Mouse (Mus musculus): Measurements from ENCODE around the gene Hrct1. TPM values are rescaled to one million over a fixed set of nuclear protein-coding genes. Genes with fewer than 3 reads are reported as not detected.

Gene Hrct1
- total RNA-seq, 4 experiments from 2014 or later = 1.4 to 4.8 (median 2.6) TPM

DNA sequence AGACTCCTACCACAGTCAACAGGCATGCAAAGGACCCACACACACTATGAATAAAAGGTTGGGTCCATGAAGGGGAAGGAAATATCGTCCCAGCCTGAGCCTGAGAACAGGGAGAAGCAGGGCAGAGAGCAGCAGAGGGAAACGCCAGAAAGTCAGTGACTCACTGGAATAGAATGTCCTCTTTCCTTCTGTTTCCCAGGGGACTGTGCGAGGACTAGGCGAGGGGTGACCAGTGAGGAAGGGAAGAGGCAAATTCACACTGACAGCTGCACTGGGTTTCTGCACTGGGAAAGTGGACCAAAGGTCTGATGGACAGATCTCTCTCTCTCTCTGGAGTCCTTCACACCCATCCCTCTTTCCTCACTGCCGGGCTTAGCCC, 1.6 kb downstream of the Hrct1 start:
- peak; percentile 68 for DNase-seq

DNA sequence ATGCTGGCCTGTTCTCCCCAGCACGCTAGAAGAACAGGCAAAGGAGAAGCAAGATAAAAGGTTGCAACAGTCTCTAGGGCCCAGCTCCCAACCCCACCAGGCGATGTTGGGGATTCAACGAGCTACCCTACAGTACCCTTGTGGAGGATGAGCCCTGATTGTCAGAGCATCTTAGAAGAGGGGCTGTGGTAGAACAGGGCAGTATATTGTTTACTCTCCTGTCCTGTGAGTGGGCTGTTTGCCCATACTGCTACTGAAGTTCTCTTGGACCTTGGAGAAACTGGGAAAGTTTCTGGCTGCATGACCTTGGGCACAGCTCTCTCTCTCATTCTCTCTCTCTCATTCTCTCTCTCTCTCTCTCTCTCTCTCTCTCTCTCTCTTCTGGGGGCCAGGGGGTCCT, 2.1 kb downstream of the Hrct1 start:
- DNase-seq = no peak

DNA sequence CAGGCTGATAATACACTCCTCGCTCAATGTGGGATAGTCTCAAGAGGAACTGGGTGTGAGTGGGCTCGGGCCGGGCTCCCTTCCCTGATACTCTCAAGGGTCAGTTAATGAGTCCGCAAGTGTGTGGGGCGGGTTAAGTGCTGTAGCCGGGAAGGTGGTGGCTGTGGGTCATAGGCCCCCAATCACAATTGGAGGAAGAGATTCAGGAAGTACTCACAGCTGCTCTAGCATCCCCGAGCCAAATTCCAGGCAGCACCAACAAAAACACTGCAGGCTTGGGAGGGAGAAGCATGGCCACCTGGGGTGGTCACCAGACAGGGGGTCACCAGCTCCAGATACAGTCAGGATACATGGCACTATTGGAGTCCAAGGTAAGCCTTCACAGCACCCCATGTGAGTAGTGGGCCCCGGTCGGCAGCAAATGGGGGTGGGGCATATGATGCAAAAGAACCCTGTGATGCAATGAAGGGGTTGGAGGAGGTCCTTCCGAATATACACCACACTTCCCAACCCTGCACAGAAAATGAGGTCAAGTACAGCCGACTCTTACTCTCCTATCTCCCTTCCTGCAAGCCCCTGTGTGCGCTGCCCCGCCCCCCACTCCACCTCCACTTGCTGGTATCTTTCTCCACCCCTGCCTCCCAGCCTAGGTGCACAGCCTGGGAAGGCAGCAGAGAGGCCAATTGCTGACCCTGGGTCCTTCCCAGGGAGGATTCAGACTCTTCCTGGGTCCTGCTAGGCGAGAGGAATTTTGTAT, 3.0 kb downstream of the Hrct1 start, which contains the start of gene Spaar:
Gene Spaar (plus strand): TSS at position 241 of the 757 bp plus-strand sequence.
- no peak for DNase-seq

DNA sequence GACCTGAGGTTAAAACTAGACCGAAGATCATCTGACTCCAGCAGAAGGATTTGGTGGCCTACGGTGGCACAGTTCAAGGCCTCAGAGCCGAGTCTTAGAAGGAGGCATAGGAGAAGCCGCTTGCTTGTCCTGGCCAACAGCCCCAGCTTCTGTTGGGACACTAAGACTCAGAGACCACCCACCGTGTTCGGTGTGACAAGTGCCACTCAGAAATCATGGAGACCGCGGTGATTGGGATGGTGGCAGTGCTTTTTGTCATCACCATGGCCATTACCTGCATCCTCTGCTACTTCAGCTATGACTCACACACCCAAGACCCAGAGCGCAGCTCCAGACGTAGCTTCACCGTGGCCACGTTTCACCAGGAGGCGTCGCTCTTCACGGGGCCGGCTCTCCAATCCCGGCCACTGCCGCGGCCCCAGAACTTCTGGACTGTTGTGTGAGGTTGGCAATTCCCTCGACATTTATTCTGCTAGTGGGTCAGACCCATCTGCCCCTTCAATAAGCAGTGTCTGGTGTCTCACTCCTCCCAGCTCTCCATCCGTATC, 3.8 kb downstream of the Hrct1 start:
- DNase-seq = no peak

DNA sequence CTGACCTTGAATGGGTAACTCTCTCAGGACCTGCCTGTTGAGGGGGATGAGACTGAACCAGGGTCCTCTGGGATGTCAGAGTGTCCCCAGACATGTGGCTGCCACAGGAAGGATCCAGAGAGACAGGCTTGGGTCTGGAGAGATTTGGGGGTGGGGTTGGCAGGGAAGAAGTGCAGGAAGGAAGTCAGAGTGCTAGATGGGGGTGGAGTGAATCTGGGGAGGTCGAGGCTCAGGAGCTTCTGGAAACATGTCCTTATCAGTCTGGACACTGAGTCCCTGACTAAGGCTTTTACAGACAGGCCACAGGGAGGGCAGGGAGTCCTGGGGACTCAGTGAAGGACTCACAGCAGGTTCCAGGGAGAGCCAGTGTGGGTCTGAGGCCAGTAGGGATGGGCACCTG, 5.2 kb downstream of the Hrct1 start:
- DNase-seq = no peak

DNA sequence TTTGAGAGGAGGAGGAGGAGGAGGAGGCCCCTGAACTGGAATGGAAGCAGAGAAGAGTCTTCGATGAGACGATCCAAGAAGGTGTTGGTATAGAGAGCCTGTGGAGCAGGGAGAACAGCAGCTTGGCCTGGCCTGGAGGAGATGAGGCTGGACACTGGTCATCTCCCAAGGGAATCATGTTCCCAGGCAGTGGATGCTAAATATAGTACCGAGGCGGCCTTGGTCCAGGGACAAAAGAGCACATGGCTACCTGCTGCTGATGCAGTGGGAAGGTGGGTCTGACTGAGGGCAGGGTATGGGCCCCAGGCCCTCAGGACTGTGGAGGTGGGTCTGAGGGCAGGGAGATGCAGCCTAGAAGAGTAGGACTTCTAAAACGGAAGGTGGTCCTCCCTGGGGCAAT, 6.2 kb downstream of the Hrct1 start:
- DNase-seq = no peak

DNA sequence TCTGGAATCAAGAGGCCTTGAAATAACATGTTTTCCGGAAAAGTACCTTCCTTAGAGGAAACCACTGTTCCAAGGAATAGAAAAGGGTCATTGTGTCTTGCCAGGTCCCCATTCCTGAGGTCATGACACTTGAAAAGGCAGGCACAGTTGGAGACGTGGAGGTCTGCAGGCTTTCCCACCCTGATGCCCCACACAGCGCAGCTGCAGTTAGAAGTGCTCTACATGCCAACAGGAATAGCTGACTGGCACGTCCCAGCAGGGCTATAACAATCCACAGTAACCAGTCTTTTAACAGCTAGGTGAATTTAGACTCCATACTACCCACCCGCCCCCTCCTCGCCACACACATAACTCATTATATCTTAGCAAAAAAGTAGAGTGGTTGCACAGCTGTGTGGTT, 10.2 kb downstream of the Hrct1 start:
- no peak for DNase-seq

DNA sequence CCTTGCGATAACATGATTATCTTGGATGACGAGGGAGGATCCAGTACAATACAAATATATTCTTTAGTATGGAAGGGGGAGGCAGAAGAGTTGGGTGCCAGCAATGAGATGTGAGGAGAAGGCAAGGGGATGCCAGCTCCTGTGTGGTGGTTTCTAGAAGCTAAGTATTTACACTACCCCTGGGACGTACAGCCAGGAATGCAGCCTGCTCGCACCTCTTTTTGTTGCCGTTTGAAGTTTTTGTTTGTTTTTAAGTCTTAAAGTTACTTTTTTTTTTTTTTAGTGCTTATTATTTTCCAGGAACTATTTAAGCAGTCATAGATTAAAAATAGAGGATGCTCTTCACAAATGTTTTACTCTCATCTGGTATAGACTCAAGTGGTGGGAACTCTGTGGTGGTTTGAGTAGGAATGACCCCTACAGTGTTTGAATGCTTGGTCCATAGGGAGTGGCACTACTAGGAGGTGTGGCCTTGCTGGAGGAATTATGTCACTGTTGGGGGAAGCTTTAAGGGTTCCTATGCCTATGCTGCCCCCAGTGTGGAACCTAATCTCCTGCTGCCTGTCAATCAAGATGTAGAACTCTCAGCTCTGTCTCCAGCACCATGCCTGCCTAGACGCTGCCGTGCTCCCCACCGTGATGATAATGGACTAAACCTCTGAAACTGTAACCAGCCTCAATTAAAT, 12.1 kb downstream of the Hrct1 start:
- DNase-seq = no peak

DNA sequence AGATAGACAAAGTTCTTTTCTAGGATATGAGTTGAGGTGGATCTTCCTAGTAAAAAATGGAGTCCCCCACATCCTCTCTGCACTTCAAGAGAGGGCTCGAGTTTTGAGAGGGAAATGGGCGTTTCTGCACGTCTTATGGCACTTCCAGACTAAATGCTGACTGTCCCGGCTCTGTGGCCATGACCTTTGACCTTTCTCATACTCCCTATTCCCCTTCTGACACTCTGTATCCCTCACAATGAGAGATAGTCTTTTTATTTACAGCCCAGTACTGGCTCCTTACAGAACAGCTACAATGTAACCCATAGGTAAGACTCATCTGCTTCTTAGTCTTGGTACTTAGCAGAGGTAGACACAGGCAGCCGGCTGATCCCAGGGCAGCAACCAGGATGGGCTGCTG, 14.5 kb downstream of the Hrct1 start:
- no peak for DNase-seq

DNA sequence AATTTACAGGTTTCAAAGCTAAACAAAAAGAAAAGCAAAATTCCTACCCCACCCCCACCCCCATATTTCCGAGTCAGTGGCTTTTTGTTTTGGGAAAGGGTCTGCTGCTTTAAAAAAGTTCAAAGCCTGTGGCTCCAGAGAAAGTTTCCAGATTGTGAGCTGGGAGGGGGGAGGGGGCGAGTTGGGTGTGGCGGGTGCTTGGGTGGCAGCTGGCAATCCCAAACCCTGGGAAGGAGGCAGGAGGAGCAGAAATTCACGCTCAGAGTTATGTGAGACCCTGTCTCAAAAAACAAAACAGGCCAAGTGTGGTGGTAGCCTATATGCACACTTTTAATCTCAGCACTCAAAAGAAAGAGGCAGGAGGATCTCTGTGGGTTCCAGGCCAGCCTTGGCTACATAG, 15.6 kb downstream of the Hrct1 start:
- DNase-seq = no peak

DNA sequence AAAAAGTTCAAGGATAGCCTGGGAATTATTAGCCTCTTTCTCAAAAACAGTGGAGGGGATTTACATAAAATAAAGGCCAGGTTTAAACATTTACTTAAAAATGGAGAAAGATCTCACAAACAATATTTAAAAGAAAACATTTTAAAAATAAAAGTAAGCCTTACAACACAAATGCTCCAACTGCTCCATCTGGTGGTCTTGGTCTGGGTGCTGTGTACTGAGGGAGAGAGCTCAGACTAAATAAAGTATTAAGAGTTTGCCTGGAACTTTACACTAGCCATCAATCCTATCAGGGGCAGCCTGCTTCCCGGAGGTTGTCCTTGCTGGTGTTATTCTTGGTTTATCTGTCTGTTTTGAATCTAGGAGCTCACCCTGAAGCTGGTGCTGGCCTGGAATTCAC, 16.1 kb downstream of the Hrct1 start:
- DNase-seq = no peak

DNA sequence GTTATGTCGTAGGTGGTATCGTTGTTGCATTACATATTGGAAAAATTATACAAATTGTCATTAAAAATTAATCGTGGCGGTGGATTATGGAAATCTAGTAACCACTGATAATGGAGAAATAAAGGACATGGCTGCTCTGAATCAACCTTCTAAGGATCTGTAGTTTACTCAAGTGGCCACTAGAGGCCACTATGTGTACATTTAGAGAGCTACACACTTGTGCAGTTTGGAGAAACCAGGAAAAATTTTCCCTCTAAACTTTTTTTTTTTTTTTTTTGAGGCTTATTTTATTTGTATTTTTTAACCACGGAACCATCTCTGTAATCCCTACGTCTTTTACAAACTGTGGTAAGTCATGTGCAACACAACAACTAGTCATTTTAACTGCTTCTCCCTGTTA, 18.2 kb downstream of the Hrct1 start:
- DNase-seq = no peak

DNA sequence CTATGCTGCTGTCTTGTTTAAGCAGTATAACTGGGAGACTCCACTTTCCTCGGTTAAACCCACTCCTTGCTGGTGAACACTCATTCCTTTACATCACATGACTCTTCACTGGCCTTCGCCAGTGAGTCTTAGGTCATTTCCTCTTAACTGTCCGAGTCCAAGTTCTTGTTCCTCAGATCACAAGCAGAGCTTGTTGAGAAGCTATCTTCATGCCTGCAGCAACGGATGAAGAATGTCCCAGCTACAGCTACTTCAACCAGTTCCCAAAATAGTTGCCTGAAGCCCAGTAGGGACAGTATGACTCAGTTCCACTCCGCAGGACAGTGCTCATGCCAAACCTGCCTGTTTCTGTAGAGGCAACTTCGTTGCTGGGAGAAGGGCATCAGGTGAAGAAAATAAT, 30.2 kb downstream of the Hrct1 start:
- DNase-seq = no peak

DNA sequence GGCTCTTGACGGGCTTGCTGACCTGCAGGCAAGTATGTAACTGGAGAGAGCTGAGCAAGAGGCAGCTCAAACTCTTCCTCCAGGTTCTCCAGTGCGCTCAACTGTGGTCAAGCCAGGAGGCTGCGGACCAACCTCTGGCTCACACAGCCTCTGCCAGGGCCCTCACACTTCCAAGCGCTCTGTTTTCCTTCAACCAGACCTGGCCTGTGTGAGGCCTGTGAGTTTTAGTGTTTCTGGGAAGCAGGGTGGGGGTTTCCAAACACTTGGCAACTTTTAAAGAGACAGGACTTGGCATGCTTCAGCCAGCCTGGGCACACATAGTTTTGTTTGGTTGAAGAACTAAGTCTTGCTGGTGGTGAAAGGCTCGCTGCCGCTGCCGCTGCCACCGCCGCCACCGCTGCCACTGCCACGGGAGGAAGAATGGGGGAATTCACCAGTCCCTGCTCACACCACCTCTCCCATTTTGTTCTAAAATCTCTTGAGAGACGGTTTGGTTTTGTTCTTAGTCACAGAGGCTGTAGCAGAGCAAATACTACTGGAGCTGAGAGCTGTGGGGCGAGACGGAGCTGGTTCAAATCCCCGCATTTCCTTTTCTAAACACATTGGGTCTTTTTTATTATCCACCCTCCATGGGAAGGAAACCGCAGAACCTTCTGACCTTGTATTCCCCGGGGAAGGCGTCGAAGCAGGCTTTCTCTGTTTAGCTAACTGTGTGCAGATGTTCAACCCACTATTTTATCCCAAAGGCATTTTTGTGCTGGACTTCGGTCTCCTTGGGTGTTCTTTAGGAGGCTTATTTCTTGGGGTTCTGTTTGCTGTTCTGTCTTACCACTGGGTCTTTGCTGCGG, 32.8 kb downstream of the Hrct1 start:
- DNase-seq = no peak

DNA sequence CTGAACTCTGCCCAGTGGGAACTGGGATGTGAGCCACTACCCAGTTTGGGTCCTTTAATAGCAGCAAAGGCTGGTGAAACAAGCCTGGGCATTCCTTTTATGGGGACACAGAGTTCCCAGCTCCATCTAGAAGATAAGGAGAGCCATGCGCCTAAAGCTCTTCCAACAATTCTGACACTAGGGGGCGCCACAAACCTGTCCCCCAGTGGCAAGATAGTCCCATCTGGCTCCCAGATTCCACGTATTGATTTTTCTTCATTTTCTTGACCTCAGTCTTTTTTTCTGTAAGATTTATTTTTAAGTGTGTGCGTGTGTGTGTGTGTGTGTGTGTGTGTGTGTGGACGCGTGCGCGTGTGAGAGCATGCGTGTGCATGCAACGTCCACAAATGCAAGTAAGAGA, 33.5 kb downstream of the Hrct1 start:
- no peak for DNase-seq

DNA sequence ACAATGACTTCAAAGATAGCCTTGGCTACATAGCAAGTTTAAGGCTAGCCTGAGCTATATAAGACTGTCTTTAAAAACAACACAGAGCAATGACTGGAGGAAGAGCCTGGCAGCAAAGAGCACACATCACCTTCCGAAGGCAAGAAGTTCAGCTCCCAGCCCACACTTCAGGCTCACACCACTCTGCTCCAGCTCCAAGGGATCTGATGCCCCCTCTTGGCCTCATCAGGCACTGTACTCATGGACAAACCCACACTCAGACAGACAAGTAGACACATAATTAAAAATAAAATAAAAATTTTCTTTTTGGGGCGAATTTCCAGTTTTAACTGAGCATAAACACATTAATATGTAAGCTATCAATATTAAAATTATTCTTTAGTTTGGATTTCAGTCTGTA, 34.3 kb downstream of the Hrct1 start:
- DNase-seq = no peak

DNA sequence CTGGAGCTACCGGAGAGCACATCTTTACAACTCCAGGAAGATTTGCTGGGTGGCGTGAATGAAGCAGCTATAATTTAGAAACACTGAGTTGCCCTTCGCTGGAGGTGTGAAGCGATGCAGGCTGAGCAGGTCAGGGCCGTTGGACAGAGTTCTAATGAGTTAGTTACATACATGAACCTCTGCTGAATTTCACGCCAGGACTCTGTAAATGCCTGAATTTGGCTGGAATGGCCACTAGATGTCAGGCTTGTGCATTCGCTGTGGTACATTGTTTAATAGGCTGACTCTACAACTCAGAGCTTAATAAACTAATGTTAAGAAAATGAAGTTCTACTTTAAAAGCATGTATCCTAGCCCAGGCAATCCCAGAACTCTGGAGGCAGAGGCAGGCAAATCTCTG, 36.4 kb downstream of the Hrct1 start:
- no peak for DNase-seq

DNA sequence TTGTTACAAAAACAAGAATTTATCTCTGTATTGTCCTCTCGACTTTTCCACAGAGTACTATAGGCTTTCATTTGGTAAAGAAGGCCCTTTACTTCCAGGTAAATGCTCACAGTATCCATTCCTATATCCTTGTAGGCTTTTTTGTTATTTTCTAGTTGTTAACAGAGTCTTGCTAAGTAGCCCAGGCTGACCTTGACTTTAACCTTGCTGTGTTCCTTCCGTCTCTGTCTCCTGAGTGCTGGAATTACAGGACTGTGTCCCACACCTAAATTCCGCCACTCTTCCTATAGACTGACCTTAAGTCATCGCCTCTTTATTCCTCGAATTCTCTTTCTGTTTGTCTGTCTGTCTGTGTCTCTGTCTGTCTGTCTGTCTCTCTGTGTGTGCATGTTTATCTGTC, 41.4 kb downstream of the Hrct1 start:
- DNase-seq = no peak

DNA sequence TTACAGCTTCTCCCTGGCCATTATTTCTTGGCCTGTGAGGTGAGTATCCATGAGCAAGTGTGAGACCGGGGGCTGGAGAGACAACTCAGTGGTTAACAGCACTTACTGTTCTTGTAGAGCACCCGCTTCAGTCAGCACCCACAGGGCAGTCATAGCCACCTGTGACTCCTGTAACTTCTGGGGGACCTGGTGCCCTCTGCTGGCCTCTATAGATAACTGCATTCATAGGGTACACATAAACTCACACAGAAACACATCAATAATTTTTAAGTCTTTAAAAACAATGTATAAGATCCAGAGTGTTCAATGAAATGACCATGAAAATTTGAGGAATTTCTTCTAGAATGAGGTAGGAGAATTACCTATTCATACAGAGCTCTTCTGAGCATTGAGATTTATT, 42.4 kb downstream of the Hrct1 start:
- no peak for DNase-seq

DNA sequence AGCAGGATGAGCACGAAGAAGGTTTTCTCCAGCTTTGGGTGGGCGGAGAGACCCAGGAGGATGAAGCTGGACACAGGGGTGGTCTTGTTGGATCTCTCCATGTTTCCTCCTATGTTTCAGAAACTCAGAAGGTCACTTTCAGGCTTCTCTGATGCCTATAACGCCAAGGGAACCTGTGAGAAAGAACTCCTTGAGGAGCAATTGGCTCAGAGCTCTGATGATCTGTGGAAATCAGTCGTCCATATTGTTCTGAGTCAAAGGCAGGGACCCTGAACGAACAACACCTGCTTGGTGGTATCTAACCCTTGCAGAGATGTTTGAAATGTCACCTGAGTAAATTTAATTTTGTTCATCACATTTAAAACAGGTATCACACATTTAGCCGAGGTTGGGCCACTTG, 43.9 kb downstream of the Hrct1 start, which contains the start of gene Olfr159:
Gene Olfr159 (minus strand): TSS at position 101 of the 400 bp plus-strand sequence.
- DNase-seq = no peak

DNA sequence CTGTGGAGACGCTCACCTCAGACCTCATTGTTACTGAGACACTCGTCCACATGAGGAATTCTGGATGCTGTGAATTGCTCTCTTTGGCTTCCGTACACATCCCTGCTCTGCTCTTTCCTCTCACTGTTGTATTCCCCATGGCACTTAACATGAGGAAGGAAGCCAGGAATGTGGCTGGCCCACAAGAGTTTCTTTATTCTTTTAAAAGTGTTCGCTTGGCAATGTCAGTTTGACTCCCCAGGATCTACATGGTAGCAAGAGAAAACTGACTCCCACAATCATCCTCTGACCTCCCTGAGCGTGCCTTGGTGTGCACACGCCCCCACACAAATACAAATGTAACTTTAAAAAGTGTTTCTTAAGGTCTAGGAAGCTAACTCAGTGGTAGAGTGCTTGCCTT, 44.6 kb downstream of the Hrct1 start:
- DNase-seq = no peak

DNA sequence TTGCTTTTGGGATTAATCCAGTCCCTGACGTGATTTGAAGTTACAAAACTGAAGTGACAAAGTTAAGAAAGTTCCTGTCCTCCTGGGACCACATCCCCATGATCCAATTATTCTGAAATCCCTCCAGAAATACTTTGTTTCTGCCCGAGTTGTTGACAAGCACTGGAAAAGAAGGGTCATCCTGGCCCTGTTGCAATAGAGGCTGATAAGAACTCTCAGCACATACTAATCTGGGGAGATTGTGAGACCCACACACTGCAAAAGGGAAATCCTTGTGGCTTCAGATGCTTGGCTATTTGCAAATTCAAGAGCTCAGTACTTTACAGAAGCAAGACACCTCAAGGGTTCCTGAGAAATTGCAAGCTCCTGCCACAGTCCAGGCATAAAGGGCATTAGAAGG, 45.3 kb downstream of the Hrct1 start:
- no peak for DNase-seq
